Comparison of ENCODE assay signal across 25 mouse cellular contexts in the genomic region with DNA sequence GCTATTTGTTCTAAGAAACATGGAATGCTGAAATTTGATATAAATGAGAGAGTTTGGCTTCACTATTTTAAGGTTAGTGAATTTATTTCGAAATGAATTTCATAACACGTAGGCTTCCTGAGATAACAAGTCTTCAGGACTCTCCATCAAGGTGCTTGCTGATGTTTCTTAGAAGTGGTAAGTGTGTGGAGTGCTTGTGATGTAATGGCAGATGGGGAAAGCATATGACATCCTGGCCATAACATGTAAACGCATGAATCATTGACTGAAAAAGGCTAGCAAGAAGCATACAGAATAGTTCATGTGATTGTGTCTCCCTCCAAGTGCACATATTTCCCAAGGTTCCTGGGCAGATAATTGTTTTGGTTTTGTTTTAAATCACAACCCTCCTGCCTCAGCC. TPM values are rescaled to one million over a fixed set of nuclear protein-coding genes. Genes with fewer than 3 reads are reported as not detected.
"Had no signal": no experiment of that assay in that cellular context is flagged by ENCODE, and none has a peak within 500 bp of the region (broad histone marks: within the 10 kb centered on the region; RNA-seq: fewer than 3 reads in every experiment).

No protein-coding gene starts in this region.

- H3K9ac ChIP-seq: heart, embryonic 13.5 days; heart, embryonic 15.5 days; hindbrain, embryonic 13.5 days; hindbrain, embryonic 15.5 days; kidney, embryonic 15.5 days; limb, embryonic 12.5 days had no signal

- H3K9me3 ChIP-seq: heart, embryonic 13.5 days; heart, embryonic 15.5 days; hindbrain, embryonic 13.5 days; hindbrain, embryonic 15.5 days; kidney, embryonic 15.5 days; limb, embryonic 10.5 days; limb, embryonic 12.5 days had no signal

- H3K27ac ChIP-seq: heart, adult 2 months; heart, embryonic 13.5 days; heart, embryonic 15.5 days; hindbrain, embryonic 13.5 days; hindbrain, embryonic 15.5 days; hindbrain, postnatal 0 days; kidney, embryonic 15.5 days; kidney, postnatal 0 days; left cerebral cortex, adult 2 months; limb, embryonic 10.5 days; limb, embryonic 12.5 days had no signal

- H3K4me3 ChIP-seq: heart, adult 2 months; heart, embryonic 13.5 days; heart, embryonic 15.5 days; hindbrain, embryonic 13.5 days; hindbrain, embryonic 15.5 days; kidney, embryonic 15.5 days; left cerebral cortex, adult 2 months; limb, embryonic 10.5 days; limb, embryonic 12.5 days had no signal

- ATAC-seq: hindbrain, postnatal 0 days; intestine, embryonic 16.5 days had no signal

- H3K4me2 ChIP-seq: heart, embryonic 11.5 days; heart, embryonic 13.5 days; heart, embryonic 15.5 days; hindbrain, embryonic 13.5 days; hindbrain, embryonic 15.5 days; kidney, embryonic 15.5 days; limb, embryonic 12.5 days had no signal

- DNase-seq: gastrocnemius, postnatal 14 days; gastrocnemius, postnatal 36 days; heart, adult 2 months; heart, postnatal 14 days; heart, postnatal 36 days; kidney, adult 11 months; kidney, postnatal 14 days; liver had no signal

- H3K27me3 ChIP-seq: heart, embryonic 13.5 days; heart, embryonic 15.5 days; hindbrain, embryonic 13.5 days; hindbrain, embryonic 15.5 days; kidney, embryonic 15.5 days; limb, embryonic 12.5 days had no signal

RNA-seq across cellular contexts. Expression of a gene that starts 50.2 kb away (rescaled TPM):
- polyA plus RNA-seq: heart, embryonic 11.5 days; heart, embryonic 13.5 days; heart, embryonic 15.5 days; heart, postnatal 0 days; hindbrain, embryonic 11.5 days; hindbrain, embryonic 13.5 days; hindbrain, embryonic 15.5 days; hindbrain, postnatal 0 days; intestine, embryonic 14.5 days; intestine, embryonic 16.5 days; kidney, adult 2 months; kidney, embryonic 15.5 days; kidney, postnatal 0 days; large intestine, adult 2 months; limb, embryonic 10.5 days; limb, embryonic 12.5 days had no signal
